Mouse (Mus musculus) telencephalon, adult 2 months (tissue): Measurements from ENCODE around the gene Slc47a2.

ENCODE experiments used
- DNase-seq: peaks from one replicate; pipeline ENCODE4 v3.0.0-alpha.2; 2011; ENCODE audit warnings: low read depth, low spot score

Slc47a2 gene

GRCm38 (mm10) chr11:61342505-61343420 lies at the start of gene Slc47a2:
Gene Slc47a2, minus strand, starts transcription at chr11:61342860.
- no peak for DNase-seq

GRCm38 (mm10) chr11:61388936-61389335 lies 46.3 kb upstream of the Slc47a2 start:
- DNase-seq = no peak

DNA sequence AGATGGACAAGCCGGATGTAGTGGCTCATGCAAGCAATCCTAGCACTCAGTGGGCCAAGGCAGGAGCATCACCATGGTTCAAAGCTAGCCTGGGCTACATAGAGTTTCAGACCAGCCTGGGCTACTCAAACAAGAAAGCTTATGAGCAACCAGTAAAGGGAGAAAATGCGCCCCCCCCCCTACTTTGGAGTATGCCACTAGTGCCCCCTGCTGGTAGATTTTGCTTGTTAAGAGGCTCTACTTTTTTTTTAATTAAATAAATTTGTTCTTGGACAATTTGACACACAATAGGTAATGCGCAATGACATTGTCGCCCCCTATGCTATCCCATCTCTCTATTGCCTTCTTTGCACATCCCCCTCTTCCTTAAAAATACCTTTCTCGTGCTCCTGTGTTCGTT lies 45.4 kb upstream of the Slc47a2 start:
- DNase-seq = peak; percentile 16

- DNase-seq = no peak
Observed at GRCm38 (mm10) chr11:61387233-61387632, 44.6 kb upstream of the Slc47a2 start.

DNA sequence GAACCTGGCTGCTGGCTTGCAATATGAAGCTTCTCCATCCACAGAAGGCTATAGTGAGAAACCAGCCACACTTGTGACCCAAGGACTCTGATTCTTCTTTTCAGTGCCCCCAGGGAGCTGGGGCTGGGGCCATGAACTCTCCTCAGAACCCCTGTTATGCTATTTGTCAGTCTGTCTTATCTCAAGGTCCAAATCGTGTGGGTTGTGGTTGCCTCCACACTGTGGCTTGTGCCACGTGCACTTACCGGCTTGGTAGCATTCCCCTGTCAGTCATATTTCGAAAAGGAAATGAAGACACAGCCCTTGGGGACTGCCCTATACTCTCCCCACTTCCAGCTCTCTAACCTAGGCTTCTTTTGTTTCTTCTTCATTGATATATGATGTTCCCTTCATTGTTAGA lies 43.1 kb upstream of the Slc47a2 start:
- DNase-seq = no peak

- DNase-seq = no peak
Observed at GRCm38 (mm10) chr11:61381272-61381671, 38.6 kb upstream of the Slc47a2 start.

- no peak for DNase-seq
Observed at GRCm38 (mm10) chr11:61378651-61379050, 36.0 kb upstream of the Slc47a2 start.

- DNase-seq = no peak
Observed at GRCm38 (mm10) chr11:61377881-61378613, 35.4 kb upstream of the Slc47a2 start, which contains the start of gene Slc47a1. Gene Slc47a1, minus strand, starts transcription at chr11:61378345.

DNA sequence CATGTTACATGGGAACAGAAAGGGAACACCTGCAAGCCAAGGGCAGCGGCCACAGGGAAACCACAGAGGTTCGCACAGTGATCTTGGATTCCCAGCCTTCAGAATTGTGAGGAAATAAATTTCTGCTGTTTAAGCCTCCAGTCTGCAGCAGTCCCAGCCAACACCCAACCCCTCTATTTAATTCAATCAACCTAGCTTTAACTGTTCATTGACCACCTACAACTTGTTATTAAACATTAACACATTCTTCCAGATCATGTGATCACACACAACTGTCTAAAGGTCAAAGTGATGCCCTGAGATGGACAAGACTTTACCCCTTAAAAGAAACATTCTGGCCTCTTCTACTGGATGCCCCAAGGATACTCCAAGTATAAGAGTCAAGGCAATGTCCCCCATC lies 26.0 kb upstream of the Slc47a2 start:
- no peak for DNase-seq

DNA sequence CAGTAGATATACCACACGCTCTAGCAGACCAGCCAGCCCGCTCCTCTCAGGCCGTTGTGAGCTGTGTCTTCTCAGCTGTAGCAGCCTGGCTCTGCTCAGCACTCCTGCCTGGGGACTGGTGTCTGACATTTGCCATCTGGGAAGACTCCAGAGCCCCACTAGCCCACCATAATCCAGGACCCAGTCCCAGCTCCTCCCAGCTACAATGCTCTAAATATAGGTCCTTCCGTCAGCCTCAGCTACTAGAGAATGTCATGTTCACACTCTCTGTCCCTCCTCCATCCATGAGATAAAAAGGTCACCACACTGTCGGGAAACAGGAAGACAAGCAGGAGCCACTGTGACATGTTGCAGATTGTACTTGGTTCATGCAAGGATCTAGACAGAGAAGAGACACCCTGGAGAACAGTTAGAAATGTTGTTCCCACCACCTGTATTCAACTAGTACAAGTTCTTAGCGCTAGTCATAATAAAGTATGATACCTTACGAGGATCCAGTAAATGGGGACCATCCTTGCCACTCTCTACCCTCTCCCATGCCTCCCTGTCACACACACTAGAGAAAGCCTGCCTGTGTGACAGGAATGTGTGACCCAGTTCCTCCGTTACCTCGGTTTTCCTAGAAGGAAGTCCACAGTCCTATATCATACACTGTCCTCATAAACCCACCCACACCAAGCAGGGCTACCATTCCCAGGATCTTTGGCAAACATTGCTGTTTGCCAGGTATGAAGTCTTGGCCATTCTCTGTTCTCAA lies 24.0 kb upstream of the Slc47a2 start:
- DNase-seq = no peak

GRCm38 (mm10) chr11:61365938-61366337 lies 23.3 kb upstream of the Slc47a2 start:
- DNase-seq = no peak

- no peak for DNase-seq
Observed at GRCm38 (mm10) chr11:61364096-61364495, 21.4 kb upstream of the Slc47a2 start.

DNA sequence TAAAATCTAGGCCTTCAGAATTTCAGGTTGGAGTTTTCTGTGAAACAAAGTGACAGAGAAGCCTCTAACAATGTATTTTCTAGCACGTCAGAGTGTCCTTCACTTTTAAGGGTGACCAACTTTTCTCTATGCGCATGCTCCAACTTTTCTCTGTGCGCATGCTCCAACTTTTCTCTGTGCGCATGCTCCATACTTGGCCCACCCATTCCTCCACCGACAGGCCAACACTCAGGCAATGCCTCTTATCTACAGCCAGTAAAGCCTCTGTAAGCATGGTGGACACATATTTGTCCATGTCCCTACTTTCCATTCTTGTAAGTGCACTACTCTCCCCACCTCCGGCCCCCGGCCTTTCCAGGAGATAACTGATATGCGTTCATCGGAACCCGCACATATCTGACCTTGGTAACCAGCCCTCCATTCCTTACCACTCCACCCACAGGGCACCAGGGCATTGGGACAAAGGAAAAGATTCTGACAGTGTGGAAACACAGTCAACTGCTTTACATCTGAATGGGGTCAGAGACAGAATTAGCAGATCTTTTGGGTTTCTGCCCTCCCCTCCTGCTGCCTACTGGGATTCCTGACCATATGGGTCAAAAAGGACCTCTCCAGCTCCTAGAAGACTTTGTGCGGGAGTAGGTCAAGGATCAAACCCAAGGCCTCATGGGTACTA lies 19.0 kb upstream of the Slc47a2 start:
- DNase-seq = no peak

GRCm38 (mm10) chr11:61356600-61356999 lies 13.9 kb upstream of the Slc47a2 start:
- no peak for DNase-seq

DNA sequence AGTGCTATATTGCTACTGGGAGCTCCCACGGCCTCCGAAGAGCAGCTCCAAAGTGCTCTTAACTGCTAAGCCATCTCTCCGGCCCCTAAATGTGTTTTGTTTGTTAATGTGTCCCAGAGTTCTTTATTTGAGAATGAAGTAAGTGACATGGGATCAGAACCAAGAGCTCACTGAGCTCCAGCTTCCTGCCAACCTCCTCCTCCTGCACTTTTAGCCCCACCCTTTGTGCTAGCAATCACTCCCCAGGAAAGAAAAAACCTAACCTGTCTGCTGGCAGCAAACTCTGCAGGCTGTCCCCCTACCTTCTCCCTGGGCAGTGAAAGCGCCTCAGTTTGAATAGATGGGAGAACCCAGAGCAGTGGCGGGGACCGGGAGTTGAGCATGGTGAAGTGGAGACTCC lies 13.5 kb upstream of the Slc47a2 start:
- DNase-seq = no peak

DNA sequence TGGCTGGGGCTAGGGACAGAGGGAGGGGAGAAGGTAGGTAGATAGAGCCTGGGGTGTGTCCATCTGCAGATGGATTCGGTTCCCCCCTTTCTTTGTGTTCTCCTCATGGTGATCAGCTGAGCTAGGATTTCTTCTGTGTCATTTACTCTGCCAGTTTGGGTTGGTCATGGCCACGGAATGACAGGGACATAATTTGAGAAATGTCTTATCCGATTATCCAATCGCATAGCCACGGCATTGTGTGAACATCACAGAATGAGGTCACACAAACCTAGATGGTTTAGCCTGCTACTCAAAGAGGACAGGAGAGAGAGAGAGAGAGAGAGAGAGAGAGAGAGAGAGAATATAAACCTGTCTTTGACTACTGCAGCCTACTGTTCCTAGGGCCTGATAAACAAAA lies 12.7 kb upstream of the Slc47a2 start:
- DNase-seq = no peak

- no peak for DNase-seq
Observed at GRCm38 (mm10) chr11:61354346-61354745, 11.7 kb upstream of the Slc47a2 start.

DNA sequence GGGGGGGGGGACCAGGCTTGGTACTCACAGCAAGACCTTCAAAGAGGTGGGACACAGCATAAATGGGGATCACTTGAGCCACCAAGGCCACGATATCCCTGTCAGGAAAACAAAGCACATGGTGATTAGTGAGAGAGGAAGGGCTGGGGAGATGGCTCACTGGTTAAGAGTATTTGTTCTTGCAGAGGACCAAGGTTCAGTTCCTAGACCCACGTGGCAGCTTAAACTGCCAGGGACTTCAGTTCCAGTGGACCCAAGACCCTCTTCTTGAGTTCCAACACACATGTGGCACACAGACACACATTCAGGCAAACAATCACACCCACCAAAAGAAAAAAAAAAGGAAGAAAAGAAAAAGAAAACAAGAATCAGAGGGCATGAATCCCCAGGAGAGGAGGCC lies 10.4 kb upstream of the Slc47a2 start:
- DNase-seq = no peak

GRCm38 (mm10) chr11:61352138-61352651 lies 9.5 kb upstream of the Slc47a2 start:
- DNase-seq = no peak

GRCm38 (mm10) chr11:61349337-61349736 lies 6.7 kb upstream of the Slc47a2 start:
- DNase-seq = peak; percentile 11

GRCm38 (mm10) chr11:61346133-61346532 lies 3.5 kb upstream of the Slc47a2 start:
- DNase-seq = no peak
